Mouse (Mus musculus) cerebellum, adult 11-12 months (tissue): ENCODE measurements around the gene Ssty2.
"Not testable (repeated sequence)": the region's sequence is repeated elsewhere in the genome, so short reads cannot be mapped to it uniquely, and the experiment has no call there.

Experiments used
- DNase-seq: peaks from one replicate; pipeline ENCODE4 v3.0.0; 2022

Ssty2 gene

GRCm38 (mm10) chrY:67047972-67048371 is at the start of gene Ssty2:
Ssty2 (minus strand) TSS chrY:67048072.
- DNase-seq, result not testable (repeated sequence)
